Mouse (Mus musculus): ENCODE results near the gene Ccdc160.

The Ccdc160 gene

DNA sequence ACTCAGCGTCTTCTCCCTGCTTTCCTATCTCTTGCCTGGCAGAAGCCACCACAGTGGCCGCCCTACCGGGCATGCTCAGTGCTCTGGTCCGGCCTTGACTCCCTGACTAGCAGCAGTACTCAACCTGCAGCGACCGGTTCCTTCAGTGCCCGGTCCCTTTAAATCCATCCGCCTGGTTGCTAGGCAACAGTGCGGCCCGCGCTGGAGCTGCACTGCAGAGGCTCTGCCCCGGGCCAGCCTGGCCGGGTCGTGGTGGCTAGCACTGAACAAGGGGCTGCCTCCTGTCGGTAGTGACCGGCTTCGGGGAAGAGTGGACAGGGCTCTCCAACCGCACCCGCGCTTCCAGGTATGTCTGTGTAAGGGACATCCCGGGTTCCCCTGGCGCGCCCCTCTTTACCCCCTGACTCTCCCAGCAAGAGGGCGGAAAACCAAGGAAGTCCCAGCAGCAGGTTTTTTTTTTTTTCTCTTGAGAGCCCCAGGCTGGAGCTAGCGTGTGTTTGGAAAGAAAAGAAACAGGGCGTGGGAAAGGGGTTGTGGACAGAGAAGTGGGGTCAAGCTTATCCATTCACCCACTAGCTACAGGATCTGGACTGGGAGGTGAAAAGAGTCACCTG, at the start of gene Ccdc160:
TSS of gene Ccdc160 (plus strand) at position 221 of the 614 bp plus-strand sequence.
- DNase-seq (ENCODE audit: low spot score in 2 of 2), result peak; percentile 36 to 37

GRCm38 (mm10) chrX:52743781-52744180, 47.2 kb upstream of the Ccdc160 start:
- no peak for DNase-seq (ENCODE audit: low spot score in 2 of 2)

DNA sequence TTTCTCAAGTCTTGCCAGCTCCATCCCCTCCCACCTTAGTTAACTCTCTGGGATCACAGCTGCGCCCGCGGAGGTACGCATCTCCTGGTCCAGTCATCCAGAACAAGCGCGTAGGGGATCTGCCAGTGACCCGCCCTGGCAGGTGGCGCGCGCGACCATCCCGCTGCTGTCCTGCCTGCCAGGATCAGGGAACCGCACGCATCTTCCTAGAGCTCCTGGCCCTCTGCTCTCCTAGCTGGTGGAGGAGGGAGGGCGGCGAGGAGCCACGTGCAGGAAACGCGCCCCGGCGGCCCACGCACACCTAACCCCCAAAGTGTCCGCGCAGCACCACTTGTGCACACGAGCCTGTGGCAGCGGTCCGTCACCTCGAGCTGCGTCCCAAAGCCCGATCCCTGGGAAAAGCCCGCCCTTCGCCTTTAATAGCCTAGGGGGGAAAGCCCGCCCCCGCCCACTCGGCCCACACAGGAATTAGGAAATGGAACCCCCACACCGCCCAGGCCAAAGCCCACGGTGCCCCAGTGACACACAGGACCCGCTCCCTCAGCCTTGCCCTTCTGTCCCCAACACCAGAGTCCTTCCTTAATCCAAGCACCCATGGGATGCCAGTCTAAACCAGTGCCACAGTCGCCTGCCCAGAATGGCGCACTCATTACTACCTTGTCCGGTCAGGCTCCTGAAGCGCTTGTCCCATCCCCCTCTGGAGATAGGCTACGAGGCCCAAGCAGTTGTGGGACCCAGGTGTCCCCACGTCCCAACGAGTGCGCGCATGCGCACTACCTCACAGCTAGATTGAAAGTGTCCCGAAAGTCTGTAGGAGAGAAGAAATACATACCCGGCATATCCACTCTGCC, 46.6 kb upstream of the Ccdc160 start:
- no peak for DNase-seq (ENCODE audit: low spot score in 2 of 2)

- DNase-seq (ENCODE audit: low spot score in 2 of 2), result no peak
These were observed 45.5 kb upstream of the Ccdc160 start for GRCm38 (mm10) chrX:52745462-52745861.

- DNase-seq (ENCODE audit: low spot score in 2 of 2), result no peak
These were observed 45.1 kb upstream of the Ccdc160 start for GRCm38 (mm10) chrX:52745917-52746316.

- DNase-seq (ENCODE audit: low spot score in 2 of 2), result no peak
These were observed 44.2 kb upstream of the Ccdc160 start for GRCm38 (mm10) chrX:52746849-52747248.

DNA sequence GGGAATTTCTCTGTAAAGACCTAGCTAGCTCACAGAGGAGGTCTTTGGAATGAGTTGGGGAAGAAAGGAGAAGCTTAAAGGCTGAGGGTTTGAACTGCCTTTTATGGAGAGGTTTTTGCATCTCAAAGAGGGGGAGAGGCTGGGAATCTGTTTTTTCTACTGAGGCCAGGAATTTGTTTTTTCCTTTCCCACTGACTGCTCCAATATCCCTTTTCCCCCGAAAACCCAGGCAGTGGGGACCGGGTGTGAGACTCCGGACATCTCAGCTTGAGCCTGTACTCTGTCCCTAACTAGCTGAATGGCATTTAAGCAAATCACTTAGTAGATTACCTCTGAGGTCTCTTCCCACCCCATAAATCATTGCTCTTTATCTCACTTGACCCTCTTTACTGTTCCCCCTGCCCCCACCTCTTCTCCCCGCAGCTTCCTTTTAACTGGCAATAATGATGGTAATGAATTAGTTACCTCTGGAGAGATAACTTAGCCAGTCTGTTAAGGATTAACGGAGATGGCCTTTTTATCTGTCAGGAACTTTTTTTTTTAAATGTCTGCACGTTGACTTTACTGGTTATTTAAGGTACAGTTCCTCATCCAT, 37.4 kb upstream of the Ccdc160 start:
- no peak for DNase-seq (ENCODE audit: low spot score in 2 of 2)

GRCm38 (mm10) chrX:52757164-52757563, 33.8 kb upstream of the Ccdc160 start:
- no peak for DNase-seq (ENCODE audit: low spot score in 2 of 2)

DNA sequence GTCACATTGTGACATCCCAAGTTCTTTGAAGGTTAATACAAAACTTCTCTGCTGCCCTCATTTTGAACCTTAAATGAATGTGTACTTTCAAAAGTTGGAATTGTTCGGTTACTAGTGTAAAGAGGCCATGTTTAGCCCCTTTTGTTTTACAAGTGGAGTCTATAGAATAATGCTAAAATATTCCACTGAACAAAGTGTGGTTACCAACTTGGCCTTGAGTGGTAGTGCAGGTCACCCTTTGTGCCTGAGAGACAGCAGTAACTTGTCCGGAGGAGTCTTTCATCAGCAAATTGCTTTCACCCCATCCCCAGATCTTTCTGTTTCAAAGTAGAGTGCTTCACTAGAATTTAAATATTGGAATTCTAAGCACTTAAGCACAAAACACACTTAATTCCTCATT, 31.8 kb upstream of the Ccdc160 start:
- DNase-seq (ENCODE audit: low spot score in 2 of 2), result no peak

- DNase-seq (ENCODE audit: low spot score in 2 of 2), result no peak
These were observed 30.6 kb upstream of the Ccdc160 start for GRCm38 (mm10) chrX:52760191-52760945.

DNA sequence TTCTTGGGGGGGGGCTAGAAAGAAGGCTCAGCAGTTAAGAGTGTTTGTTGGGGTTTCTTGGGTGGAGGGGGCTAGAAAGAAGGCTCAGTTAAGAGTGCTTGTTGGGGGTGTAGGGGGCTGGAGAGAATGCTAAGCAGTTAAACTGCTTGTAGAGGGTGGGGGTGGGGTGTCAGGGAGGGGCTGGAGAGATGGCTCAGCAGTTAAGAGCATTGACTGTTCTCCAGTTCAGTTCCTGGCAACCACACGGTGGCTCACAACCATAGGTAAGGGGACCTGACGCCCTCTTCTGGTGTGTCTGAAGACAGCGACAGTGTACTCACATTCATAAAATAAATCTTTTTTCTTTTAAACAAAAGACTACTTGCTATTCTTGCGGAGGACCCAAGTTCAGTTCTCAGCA, 28.8 kb upstream of the Ccdc160 start:
- no peak for DNase-seq (ENCODE audit: low spot score in 2 of 2)

GRCm38 (mm10) chrX:52775973-52776372, 15.0 kb upstream of the Ccdc160 start:
- no peak for DNase-seq (ENCODE audit: low spot score in 2 of 2)

DNA sequence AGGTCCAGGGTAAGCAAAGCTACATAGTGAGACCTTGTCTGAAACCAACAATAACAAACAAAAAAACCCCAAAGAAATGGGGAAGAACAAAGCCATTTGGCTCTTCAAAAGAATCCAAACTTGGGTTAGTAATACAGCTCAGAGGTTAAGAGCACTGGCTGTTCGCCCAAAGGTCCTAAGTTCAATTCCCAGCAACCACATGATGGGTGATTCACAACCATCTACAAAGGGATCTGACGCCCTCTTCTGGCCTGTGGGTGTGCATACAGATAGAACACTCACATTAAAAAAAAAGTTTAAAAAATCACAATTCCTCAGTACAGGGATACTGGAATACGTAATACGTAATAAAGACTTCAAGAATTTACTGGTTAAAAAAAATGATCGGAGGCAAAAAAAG, 13.3 kb upstream of the Ccdc160 start:
- no peak for DNase-seq (ENCODE audit: low spot score in 2 of 2)

DNA sequence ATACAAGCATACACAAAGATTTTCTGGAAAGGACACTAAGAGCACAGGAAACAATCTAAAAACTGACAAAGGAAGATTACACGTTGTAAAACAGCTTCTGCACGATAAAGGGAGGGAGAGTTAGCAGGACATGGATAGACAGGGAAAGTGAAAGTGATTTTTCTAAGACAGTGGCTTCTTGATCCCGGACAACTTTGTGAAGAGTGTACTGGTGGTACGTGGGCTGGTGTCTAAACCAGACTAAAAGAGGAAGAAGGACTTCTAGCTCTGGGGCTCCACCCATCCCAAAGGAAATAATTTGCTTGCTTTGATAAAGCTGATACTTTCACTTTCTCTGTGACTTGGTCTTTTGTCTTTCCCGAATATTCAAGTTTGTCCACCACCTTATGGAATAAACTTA, 7.1 kb upstream of the Ccdc160 start:
- DNase-seq (ENCODE audit: low spot score in 2 of 2), result no peak

GRCm38 (mm10) chrX:52791944-52792719, 1.1 kb downstream of the Ccdc160 start:
- no peak for DNase-seq (ENCODE audit: low spot score in 2 of 2)

DNA sequence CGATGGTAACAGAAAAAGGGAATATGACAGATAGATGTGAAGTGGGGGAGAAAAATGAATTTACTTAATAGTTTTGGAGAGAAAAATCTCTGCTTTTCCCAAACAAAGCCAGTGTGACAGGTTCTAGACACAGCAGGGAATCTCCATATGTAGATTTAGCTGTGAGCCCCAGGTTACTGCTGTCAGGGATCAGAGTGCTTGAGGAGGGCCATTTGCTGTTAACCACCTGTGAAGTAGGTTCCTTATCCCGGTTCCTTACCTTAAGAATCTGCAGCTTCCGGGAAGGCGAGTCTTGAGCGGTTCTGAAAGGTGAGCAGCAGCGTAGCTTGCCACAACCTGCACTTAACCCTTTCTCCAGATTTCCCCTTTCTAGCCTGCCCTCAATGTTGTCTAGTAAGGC, 1.9 kb downstream of the Ccdc160 start:
- DNase-seq (ENCODE audit: low spot score in 2 of 2), result no peak

DNA sequence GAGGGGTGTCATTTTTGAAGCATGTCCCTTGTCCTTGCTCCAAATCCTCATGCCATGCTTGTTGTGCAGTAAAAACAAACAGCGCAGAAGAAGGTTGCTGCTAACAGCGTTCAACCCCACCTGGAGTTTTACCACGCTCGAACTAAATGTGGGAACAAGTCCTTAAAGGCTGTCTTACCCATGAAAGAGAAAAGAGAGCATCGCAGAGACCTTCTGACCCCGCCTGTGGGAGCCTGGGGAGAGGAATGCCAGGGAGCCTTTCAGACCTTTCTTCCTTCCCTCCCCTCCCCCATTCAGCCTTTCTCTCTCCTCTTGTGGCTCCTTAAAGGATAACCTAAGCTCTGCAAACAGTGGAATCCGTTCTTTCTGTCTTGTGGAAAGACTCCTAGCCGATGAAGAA, 4.8 kb downstream of the Ccdc160 start:
- no peak for DNase-seq (ENCODE audit: low spot score in 2 of 2)

DNA sequence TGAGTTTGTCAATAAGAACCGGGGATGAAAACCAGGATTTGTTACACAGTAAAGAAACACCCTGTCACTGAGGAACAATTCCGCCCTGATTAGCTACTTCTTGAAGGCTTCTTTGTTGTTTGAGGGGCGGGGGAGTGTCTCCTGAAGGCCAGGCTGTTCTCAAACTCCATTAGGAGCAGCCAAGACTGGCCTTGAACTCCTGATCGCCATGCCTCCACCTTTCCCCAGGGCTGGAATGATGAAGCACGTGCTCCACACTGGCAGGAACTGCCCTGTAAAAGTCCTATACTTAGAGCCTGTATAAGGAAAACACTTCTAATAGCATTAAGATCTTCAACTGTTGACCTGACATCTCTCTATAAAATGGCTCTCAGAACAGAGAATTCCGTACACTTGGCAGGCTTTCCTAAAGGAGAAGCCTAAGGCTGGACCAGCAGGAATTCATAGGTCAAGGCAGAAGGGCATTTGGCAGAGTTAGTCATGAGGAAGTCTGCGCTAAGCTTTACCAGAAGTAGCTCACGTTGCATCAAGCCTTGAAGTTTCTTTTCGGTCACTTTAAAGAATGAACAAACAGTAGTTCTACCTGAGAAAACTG, 6.1 kb downstream of the Ccdc160 start:
- DNase-seq (ENCODE audit: low spot score in 2 of 2), result no peak

GRCm38 (mm10) chrX:52798255-52798654, 7.3 kb downstream of the Ccdc160 start:
- no peak for DNase-seq (ENCODE audit: low spot score in 2 of 2)

DNA sequence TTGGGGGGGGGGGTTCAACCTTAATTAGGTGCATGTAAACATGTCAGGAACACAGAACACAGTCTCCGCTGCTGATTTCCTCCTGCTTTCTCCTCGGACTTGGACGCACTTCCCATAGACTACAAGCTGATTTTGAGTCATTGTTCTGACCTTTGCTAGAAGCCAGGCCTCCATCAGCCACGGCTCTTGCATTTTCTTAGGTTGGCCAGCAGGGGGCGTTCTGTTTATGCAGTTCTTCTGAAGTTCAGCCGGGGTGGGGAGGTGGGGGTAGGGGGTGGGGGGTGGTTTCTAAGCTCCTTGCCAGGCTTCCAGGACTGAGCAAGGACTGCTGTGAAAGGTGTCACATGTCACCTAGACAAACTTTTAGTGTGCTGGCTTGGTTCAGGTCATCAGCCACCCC, 8.6 kb downstream of the Ccdc160 start:
- DNase-seq (ENCODE audit: low spot score in 2 of 2), result no peak

- DNase-seq (ENCODE audit: low spot score in 2 of 2), result no peak
These were observed 28.3 kb downstream of the Ccdc160 start for GRCm38 (mm10) chrX:52819338-52819737.

Measured in frontal cortex, postnatal 14 days (tissue).